Mouse (Mus musculus) ovary, postnatal 36 days (tissue): Measurements from ENCODE around the gene 2310057M21Rik.

Source experiments
- DNase-seq: peaks from one replicate; pipeline ENCODE4 v3.0.0; 2022; ENCODE audit warnings: low spot score, mixed read lengths

2310057M21Rik gene

GRCm38 (mm10) chr7:131318340-131318739 lies 44.2 kb downstream of the 2310057M21Rik start:
- DNase-seq: no peak

- no peak for DNase-seq
Measured at GRCm38 (mm10) chr7:131317587-131317986, 45.0 kb downstream of the 2310057M21Rik start.

- DNase-seq: no peak
Measured at GRCm38 (mm10) chr7:131314493-131314892, 48.1 kb downstream of the 2310057M21Rik start.

- no peak for DNase-seq
Measured at GRCm38 (mm10) chr7:131306733-131307132, 55.8 kb downstream of the 2310057M21Rik start.

DNA sequence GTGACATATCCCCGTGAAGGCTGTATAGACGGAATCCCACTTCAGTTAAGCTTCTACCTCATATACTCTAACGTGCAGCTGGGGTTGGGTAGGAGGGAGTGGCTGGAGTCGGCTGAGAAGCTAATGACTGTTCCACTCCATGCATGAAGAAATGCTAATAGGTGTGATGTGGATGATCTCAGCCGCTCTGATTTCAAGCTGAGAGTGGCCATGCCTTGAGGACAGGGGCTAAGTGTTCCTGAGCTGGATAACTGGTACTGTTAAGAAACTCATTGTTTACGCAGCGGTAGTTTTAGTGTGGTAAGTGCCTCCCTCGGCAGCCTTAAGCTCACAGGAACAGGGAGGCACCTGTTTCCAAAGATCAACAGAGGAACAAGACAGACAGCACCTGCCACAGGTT lies 59.2 kb downstream of the 2310057M21Rik start:
- DNase-seq: no peak

GRCm38 (mm10) chr7:131297151-131297550 lies 65.4 kb downstream of the 2310057M21Rik start:
- no peak for DNase-seq
